Mouse (Mus musculus) lung, adult 10 weeks (tissue): ENCODE data around the gene Gatb. TPM values are rescaled to one million over a fixed set of nuclear protein-coding genes. Genes with fewer than 3 reads are reported as not detected.

Experiments
- polyA plus RNA-seq: library from polyadenylated mRNA; stranded (reverse); fragments of 350-450 nt; fragmentation: Illumina TruSeq; extraction: RNeasy Lipid Tissue Mini Kit (QIAGEN cat#74804); gene quantifications from one replicate; pipeline ENCODE4 v1.2.3, GENCODE M21; 2014; ENCODE audit warnings: low read depth, low replicate concordance; ENCODE audit not compliant: insufficient read depth

Gatb gene
- 8.2 TPM for polyA plus RNA-seq

GRCm38 (mm10) chr3:85573864-85574830 is at the start of gene Gatb:
Gene Gatb (plus strand): TSS chr3:85574119.

Other genes starting within 250 kb of the Gatb start
- gene Fam160a1, start 243.2 kb downstream of the Gatb start, polyA plus RNA-seq: 4.3 TPM